Mouse (Mus musculus) olfactory bulb, adult 2 months (tissue): ENCODE results near the gene Bbof1.

Experiments used
- CTCF ChIP-seq: fragments of 200-500 bp; IDR thresholded peaks from 2 replicates; pipeline ENCODE4 v1.5.1; 2012; ENCODE audit warnings: low read depth, mild to moderate bottlenecking, low read length, moderate library complexity; ENCODE audit not compliant: insufficient read depth
- POLR2A ChIP-seq: fragments of 200-500 bp; IDR thresholded peaks from 2 replicates; pipeline ENCODE4 v1.6.1; 2012; ENCODE audit warnings: mild to moderate bottlenecking, low read depth, low read length, moderate library complexity; ENCODE audit not compliant: insufficient read depth

- no peak for TF ChIP-seq POLR2A
- TF ChIP-seq CTCF: no peak
These were observed 5.9 kb upstream of the Bbof1 start for GRCm38 (mm10) chr12:84402923-84403322.
